Mouse (Mus musculus) cerebellum, adult 9-10 months (tissue): ENCODE measurements around the gene Adam19.
A peak's percentile ranks its signal among the peaks of the same experiment; 100 is the strongest.
"Not testable (repeated sequence)": the region's sequence is repeated elsewhere in the genome, so short reads cannot be mapped to it uniquely, and the experiment has no call there.

Experiments
- DNase-seq: peaks from one replicate; pipeline ENCODE4 v3.0.0; 2022

Gene Adam19

GRCm38 (mm10) chr11:46055896-46056769 lies at the start of gene Adam19:
TSS of gene Adam19 (plus strand) at chr11:46055992.
- DNase-seq, result peak; percentile 64

GRCm38 (mm10) chr11:46016061-46016460 lies 39.7 kb upstream of the Adam19 start:
- peak; percentile 47 for DNase-seq

- DNase-seq, result no peak
Observed at GRCm38 (mm10) chr11:46020246-46020645, 35.5 kb upstream of the Adam19 start.

DNA sequence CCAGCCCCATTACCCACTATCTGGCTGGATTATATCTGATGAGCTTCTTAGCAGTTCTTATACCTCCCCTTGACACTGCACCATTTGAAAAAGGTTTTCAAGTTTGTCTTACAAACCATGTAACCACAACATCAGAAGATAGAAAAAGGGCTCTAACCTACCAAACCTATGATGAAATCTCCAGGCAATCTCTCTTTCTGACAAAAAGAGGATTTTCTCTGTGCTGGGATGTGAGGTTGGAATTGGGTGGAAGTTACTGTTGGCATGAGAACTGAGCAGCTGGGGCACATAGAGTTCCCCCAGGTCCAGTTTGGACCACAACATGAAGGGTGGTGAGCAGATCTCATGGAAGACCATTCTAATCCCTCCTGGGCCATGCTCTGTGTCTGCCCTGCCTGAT lies 33.9 kb upstream of the Adam19 start:
- DNase-seq, result no peak

GRCm38 (mm10) chr11:46022983-46023382 lies 32.8 kb upstream of the Adam19 start:
- DNase-seq, result no peak

- no peak for DNase-seq
Observed at GRCm38 (mm10) chr11:46025962-46026392, 29.8 kb upstream of the Adam19 start.

DNA sequence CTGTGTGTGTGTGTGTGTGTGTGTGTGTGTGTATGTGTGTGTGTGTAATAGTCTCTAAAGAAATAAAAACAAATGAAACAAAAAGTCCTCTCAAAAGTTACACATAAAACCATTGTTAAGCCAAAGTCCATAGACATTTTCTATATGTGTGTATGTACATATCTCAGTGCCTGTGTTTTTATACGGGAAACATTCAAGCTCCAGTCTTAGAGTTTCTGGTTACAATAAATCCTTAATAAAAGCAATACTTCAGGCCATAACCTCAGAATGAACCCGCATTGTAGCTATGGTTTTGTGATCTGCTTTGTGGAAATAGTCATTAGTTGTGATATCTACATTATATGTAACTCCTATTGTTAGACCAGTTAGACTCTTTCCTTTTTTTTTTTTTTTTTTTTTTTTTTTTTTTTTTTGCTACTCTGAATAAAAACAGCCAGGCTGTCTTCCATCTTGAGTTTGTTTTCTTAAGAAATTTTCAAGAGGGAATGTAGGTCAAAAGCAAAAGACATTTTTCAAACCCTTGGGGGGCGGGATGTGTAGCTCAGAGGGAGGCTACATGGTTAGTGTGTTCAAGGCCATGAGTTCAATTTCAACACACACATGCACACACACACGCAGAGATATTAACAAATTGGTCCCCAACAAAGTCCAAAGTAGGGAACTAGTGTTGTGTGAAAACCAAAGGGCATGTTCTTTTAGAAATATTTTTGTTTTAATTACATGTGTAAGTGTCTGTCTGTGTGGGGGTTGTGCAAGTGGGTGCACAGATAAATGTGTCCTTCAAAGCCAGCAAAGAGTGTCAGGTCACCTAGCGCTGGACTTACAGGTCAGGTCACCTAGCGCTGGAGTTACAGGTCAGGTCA lies 27.6 kb upstream of the Adam19 start:
- no peak for DNase-seq

DNA sequence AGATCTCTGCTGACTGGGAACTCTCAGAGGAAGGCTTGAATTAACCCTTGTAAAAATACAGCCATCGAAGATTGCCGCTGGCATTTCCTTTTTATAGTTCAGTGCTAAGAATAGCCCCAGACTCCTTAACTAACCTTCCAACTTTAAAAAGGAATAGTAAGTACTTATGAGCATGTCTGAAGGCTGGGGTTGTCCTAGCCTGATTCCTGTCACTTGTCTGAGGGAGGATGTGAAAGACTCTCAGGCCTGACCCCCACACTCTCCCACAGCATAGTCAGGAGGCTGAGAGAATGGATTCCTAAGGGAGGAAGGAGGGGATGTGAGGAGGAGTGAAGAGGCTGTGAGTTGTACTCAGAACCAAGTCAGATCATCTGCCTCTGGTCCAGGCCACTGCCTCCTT lies 26.3 kb upstream of the Adam19 start:
- no peak for DNase-seq

DNA sequence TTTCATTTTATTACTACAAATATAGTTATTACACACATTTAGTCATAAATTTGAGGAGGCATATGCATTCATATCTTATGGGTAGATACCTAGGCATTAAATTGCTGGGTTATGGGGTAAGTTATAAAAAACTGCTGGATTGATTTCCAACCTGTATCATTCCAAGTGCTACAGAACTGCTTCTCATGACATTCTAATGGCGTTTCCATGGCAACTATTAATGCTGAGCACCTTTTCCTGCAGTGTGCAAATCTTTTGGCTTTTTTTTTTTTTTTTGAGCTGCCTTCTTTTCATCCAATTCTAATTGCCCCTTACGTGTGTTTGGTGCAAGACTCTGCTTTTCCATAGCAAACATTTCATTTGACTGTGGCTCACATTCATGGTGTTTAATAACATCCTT lies 25.8 kb upstream of the Adam19 start:
- no peak for DNase-seq

GRCm38 (mm10) chr11:46031470-46031869 lies 24.3 kb upstream of the Adam19 start:
- DNase-seq, result no peak

DNA sequence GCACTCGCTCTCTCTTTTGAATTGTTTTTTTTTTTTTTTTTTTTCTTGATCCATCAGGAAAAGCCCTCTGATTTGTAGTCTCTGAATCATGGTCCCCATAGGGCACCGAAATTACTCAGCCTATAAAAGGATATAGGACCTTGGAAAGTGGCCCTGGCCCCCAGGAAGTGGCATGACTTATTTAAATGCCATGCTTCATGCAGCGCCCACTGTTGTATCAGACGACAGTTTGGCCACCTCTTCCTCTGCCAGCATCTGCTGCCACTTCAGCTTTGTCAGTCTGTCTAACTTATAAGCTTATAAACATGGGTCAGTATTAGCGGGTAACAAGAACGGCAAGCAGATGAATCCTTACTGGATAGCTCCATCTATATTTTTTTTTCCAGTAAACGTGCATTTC lies 22.8 kb upstream of the Adam19 start:
- no peak for DNase-seq

DNA sequence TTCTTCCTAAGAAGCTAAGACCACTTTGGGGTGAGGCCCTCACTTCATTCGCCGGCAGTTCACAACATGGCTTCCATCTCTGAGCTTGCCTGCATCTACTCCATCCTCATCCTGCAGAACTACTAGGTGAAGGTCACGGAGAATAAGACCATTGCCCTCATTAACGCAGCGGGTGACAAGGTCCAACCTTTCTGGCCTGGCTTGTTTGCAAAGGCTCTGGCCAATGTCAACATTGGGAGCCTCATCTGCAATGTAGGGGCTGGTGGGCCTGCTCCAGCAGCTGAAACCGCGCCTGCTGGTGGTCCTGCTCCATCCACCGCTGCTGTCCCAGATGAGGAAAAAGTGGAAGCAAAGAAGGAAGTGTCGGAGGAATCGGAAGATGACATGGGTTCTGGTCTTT lies 19.4 kb upstream of the Adam19 start:
- DNase-seq, result no peak

DNA sequence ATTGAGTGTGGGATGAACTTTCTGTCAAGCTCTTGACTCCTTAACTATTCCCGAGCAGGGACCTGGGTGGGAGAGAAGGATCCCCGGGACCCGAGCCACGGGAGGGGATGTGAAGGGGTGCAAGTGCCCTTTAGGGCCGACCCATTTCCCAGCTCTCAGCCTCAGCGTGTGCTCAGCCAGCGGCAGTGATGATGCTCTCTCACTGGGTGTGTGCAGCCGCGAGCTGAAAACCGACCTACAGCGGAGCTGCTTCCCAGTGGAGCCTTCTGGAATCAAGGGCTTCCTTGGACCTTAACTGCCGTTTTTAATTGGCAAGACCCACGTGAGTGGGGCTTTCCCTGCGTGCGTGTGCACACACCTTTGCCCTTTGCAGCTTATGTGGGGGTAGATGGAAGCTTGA lies 16.9 kb upstream of the Adam19 start:
- DNase-seq, result no peak

GRCm38 (mm10) chr11:46039335-46039734 lies 16.5 kb upstream of the Adam19 start:
- DNase-seq, result no peak

DNA sequence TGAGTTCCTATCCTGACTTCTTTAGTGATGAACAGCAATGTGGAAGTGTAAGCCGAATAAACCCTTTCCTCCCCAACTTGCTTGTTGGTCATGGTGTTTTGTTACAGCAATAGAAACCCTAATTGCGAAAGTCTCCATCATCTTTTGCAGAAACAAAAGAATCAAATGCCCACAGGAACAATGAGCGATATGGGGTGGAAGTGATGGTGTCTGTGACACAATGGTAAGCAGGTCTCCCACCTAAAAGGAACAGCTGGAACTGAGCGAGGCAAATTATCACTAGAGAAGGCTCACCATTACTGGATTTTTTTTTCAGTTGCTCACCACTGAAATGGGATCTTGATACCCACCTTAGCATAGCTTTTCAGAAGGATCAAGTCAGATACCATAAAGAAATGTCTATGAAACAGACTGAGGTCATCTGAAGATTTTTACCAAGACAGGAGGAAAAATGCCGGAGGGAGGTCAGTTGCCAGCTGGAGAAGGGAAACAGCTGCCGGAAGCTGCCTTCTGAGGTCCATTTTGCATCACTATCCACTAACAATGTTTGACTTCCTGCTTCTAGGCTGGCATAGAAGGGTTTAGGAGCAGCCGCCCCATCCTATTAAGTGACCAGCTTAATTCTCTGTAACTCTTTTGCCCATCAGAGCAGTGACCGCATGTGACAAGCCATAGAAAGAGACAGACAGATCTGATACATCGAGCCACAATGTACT lies 14.8 kb upstream of the Adam19 start:
- DNase-seq, result no peak

DNA sequence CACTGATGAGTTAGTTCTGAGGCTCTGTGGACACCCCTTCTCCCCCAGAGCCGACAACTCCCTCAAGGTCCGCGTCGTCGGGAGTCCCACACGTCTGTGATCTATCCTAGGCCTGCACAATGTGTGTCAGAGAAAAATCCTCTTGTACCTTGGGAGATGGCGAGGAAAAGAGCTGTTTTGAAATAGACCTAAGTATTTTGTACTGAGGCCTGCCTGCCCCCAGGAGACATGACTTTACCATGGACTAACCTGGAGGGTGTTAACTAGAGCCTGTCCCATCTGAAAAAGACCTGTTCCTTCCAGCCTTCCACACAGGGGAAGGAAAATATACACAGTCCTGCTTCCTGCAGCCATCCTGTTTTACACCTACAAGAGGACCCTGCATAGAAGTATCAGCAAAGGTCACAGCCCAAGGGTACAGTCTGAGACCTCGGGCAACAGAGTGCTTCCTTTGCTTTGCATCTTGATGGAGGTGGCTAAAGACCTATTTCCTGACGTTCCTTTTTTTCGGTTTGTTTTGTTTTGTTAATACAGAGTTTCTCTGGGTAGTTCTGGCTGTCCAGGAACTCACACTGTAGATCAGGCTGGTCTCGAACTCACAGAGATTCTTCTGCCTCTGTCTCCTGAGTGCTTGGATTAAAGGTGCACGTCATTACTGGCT lies 14.1 kb upstream of the Adam19 start:
- DNase-seq, result no peak

- DNase-seq, result no peak
Observed at GRCm38 (mm10) chr11:46044781-46045180, 11.0 kb upstream of the Adam19 start.

- no peak for DNase-seq
Observed at GRCm38 (mm10) chr11:46047264-46047663, 8.5 kb upstream of the Adam19 start.

DNA sequence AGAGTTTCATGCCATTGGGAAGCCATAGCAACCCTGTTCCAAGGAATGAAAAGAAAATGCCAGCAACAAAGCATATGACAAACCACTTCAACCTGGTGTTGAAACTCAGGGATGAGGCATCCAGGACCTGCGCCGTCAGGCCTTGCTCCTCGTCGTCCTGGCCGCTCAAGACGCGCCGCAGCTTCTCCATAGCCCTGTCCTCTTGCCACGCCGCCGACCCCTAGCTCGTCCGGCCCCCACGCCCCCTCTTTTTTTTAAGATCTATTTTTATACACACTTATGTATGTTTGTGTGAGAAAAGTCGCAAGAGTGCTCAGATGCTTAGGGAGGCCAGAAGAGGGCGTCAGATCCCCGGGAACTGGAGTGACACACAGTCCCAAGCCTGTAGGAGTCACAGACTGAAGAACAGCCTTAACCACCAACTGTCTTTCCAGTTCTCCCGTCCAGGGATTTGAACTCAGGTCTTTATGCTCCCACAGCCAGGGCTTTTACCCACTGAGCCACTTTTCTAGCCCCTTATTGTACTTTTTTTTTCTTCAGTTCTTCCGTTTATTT lies 3.6 kb upstream of the Adam19 start, which contains the start of gene Gm12166:
Gene Gm12166, minus strand, starts transcription at position 217 of the 555 bp plus-strand sequence.
- DNase-seq, result peak; percentile 61

DNA sequence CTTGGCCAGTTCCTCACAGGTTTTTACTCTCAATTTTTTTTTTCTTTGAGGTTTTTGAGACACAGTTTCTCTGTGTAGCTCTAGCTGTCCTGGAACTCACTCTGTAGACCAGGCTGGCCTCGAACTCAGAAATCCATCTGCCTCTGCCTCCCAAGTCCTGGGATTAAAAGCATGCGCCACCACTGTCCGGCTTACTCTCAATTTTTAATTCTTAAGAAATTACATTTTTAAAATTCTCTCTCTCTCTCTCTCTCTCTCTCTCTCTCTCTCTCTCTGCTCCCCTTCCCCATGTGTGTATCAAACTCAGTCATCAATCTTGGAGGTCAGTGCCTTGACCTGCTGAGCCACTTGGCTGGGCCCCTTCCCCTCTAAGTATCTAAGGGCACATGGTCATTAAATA lies 2.3 kb upstream of the Adam19 start:
- DNase-seq, result not testable (repeated sequence)

DNA sequence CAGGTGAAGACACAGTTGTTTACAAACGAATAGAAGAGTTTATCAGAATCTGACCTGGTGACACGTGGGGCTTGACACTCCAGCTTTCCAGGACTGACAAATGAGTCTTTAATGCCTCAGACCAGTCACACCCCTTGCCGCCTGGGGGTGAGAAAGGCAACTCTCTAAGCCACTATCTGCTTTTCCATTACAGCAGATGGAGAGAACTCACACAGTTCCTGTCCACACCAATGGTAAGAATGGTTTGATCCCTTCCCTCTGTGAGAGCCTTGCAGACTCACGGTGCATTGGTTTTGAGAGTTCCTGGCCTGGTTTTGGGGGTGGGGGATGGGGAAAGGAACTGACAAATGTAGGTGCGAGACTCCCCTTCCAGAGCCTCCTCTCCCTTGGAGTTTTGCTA lies 1.5 kb upstream of the Adam19 start:
- no peak for DNase-seq
